Mouse (Mus musculus): ENCODE measurements around the gene Eif4ebp2.

DNA sequence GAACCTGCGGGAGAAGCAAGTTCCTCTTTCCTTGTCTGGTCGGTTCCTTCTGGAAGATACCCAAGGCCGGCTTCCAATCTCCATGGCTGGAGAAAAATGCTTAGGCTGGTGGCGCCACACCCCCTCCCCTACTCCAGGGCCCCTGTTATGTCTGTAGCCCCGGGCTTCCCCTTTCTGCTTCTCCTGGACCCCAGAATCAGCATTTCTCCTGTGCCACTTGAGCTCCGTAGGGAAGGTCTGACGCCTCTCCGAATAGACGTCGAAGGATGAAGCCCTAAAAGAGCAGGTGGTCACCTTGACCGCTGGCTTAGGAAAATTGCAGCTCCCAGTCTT, 68.8 kb downstream of the Eif4ebp2 start:
- TF ChIP-seq EP300 (IDR thresholded peaks at IDR 0.05; ENCODE audit: insufficient read depth, low read depth, low read length) = no peak
- TF ChIP-seq CTCF (IDR thresholded peaks at IDR 0.05) = no peak
